Mouse (Mus musculus): ENCODE data around the gene Plac1. TPM values are rescaled to one million over a fixed set of nuclear protein-coding genes. Genes with fewer than 3 reads are reported as not detected.

Plac1 gene
- polyA plus RNA-seq, 1 experiment, result not detected

DNA sequence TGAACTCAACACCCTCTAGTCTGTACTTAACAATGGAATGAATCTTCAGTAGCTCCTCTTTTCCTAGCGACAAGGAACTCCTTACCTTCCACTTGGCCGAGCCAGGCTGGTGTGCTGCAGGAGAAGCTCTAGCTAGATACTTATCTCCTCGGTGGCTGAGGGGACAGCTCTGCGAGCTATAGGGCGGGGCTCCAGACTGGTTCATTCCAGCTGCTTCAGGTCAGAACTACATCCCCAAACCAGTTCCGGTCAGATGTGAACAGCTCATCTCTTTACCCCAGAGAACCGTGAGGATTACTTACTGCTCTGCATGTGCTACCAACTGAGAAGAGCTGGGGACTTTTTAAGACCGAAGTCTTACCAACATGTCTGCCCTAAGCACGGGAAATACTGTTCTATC is 26.3 kb upstream of the Plac1 start:
- Histone ChIP-seq H3K27ac (ENCODE audit: insufficient read depth, low read length) (no peak overlapping the region), H3K27me3 (ENCODE audit: control insufficient read depth, insufficient read depth, low read length) (no peaks in the 10 kb centered on the region), H3K4me3 (ENCODE audit: extremely low read depth, insufficient read depth, insufficient read length) (no peak overlapping the region), H3K4me1 (ENCODE audit: control insufficient read depth, insufficient read depth, insufficient read length) (0 out of 2 replicates have a peak, but pooled peaks cover 4% of the 10 kb centered on the region), H3K36me3 (ENCODE audit: control insufficient read depth, insufficient read depth, low read length) (no peaks in the 10 kb centered on the region)
- TF ChIP-seq CTCF (IDR thresholded peaks at IDR 0.05; ENCODE audit: extremely low read depth, insufficient read depth, insufficient read length, insufficient replicate concordance), result no peak
- no peak for TF ChIP-seq POLR2A (IDR thresholded peaks at IDR 0.05; ENCODE audit: low read depth, low read length)
- DNase-seq (ENCODE audit: low read depth in 1 of 2, low spot score in 2 of 2), result no peak
- WGBS, result 78% methylated on average over 9 of the region's 9 CpGs

DNA sequence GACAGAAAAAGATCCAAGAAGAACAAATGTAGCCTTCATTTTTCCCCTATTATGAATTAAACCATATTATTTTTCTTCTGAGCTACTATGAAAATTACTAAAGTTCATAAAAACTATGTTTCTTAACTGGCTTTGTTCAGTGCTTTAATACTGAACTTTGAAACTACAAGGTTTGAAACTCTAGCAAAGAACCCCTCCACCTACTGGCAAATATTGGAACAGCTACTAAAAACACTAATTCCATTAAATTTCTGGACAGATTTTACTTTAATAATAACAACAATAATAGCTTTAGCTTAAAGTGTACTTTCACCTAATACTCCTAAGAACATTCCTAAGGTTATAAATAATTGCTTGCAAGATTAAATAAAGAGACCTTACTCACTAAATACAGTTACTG is 15.3 kb upstream of the Plac1 start:
- TF ChIP-seq POLR2A (IDR thresholded peaks at IDR 0.05; ENCODE audit: low read depth, low read length) (no peak), CTCF (IDR thresholded peaks at IDR 0.05; ENCODE audit: extremely low read depth, insufficient read depth, insufficient read length, insufficient replicate concordance) (no peak)
- no peaks in the 10 kb centered on the region for H3K27me3 ChIP-seq (ENCODE audit: control insufficient read depth, insufficient read depth, low read length)
- H3K4me3 ChIP-seq (ENCODE audit: extremely low read depth, insufficient read depth, insufficient read length), result no peak overlapping the region
- no peaks in the 10 kb centered on the region for H3K4me1 ChIP-seq (ENCODE audit: control insufficient read depth, insufficient read depth, insufficient read length)
- no peak overlapping the region for H3K27ac ChIP-seq (ENCODE audit: insufficient read depth, low read length)
- no peak for DNase-seq (ENCODE audit: low read depth in 1 of 2, low spot score in 2 of 2)
- no peaks in the 10 kb centered on the region; the same call in 1 of the 2 replicates for H3K36me3 ChIP-seq (ENCODE audit: control insufficient read depth, insufficient read depth, low read length)

DNA sequence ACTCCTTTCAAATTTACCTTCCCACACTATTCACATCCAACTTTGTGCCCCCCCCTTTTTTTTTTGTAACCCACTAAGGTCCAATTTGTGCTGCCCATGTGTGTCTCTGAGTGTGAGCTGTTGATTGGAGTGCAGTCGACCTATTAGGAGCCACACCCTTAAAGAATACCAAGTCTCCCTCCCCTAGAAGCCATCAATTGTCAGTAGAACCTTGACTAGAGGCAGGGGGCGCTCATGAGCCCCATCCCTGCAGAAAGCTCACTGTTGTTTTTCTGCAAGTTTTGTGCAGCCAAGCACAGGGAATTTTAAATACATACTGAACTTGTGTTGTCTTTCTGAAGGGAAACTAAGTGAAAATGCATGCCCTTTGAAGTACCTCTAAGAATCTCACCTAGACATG is 1.9 kb downstream of the Plac1 start:
- Histone ChIP-seq H3K4me3 (ENCODE audit: extremely low read depth, insufficient read depth, insufficient read length) (no peak overlapping the region), H3K4me1 (ENCODE audit: control insufficient read depth, insufficient read depth, insufficient read length) (no peaks in the 10 kb centered on the region), H3K36me3 (ENCODE audit: control insufficient read depth, insufficient read depth, low read length) (no peaks in the 10 kb centered on the region), H3K27me3 (ENCODE audit: control insufficient read depth, insufficient read depth, low read length) (no peaks in the 10 kb centered on the region), H3K27ac (ENCODE audit: insufficient read depth, low read length) (no peak overlapping the region)
- TF ChIP-seq CTCF (IDR thresholded peaks at IDR 0.05; ENCODE audit: extremely low read depth, insufficient read depth, insufficient read length, insufficient replicate concordance) (no peak), POLR2A (IDR thresholded peaks at IDR 0.05; ENCODE audit: low read depth, low read length) (no peak)
- 14% methylated on average over 2 of the region's 2 CpGs for WGBS
- DNase-seq (ENCODE audit: low read depth in 1 of 2, low spot score in 2 of 2), result no peak

DNA sequence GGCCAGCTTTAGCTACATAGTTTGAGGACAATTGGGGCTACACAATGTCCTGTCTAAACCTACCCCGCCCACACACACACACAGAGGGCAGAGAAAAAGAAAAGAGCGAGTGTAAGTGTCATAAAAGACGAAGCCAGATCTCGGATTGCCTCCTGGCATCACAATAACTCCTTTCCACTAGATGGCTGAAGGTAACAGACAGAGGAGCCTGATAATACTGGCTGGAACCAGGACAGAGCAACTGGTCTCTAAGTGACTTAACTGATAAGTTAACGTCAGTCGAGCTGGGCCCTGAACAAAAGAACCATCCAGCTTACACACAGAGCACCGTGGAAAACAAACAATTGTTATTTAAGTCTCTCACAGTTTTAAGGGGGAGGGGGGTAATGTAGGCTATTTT is 3.5 kb downstream of the Plac1 start:
- 77% methylated on average over 7 of the region's 7 CpGs for WGBS
- no peak for DNase-seq (ENCODE audit: low read depth in 1 of 2, low spot score in 2 of 2)
- Histone ChIP-seq H3K27ac (ENCODE audit: insufficient read depth, low read length) (no peak overlapping the region), H3K27me3 (ENCODE audit: control insufficient read depth, insufficient read depth, low read length) (no peaks in the 10 kb centered on the region), H3K36me3 (ENCODE audit: control insufficient read depth, insufficient read depth, low read length) (no peaks in the 10 kb centered on the region), H3K4me1 (ENCODE audit: control insufficient read depth, insufficient read depth, insufficient read length) (no peaks in the 10 kb centered on the region), H3K4me3 (ENCODE audit: extremely low read depth, insufficient read depth, insufficient read length) (no peak overlapping the region)
- TF ChIP-seq CTCF (IDR thresholded peaks at IDR 0.05; ENCODE audit: extremely low read depth, insufficient read depth, insufficient read length, insufficient replicate concordance) (no peak), POLR2A (IDR thresholded peaks at IDR 0.05; ENCODE audit: low read depth, low read length) (no peak)

DNA sequence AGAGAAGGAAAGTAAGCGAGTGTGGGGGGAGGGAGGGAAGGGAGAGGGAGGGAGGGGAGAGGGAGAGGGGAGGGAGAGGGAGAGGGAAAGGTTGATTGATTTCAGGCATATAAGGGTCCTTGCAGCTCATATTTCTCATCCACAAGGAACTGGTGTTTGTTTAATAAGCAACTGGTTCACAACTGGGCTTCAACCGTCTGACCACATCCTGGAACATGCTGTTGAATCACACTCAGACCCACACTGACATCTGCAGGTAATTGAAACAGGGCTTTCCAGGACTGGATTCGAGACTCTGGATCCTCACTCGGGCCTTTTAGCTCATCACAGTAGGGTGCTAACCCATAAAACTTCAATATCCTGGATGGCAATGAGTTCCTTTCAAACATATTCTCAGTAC is 6.2 kb downstream of the Plac1 start:
- H3K36me3 ChIP-seq (ENCODE audit: control insufficient read depth, insufficient read depth, low read length), result no peaks in the 10 kb centered on the region
- H3K4me3 ChIP-seq (ENCODE audit: extremely low read depth, insufficient read depth, insufficient read length), result no peak overlapping the region
- H3K27ac ChIP-seq (ENCODE audit: insufficient read depth, low read length), result no peak overlapping the region
- no peak for TF ChIP-seq CTCF (IDR thresholded peaks at IDR 0.05; ENCODE audit: extremely low read depth, insufficient read depth, insufficient read length, insufficient replicate concordance)
- TF ChIP-seq POLR2A (IDR thresholded peaks at IDR 0.05; ENCODE audit: low read depth, low read length), result no peak
- H3K27me3 ChIP-seq (ENCODE audit: control insufficient read depth, insufficient read depth, low read length), result no peaks in the 10 kb centered on the region
- H3K4me1 ChIP-seq (ENCODE audit: control insufficient read depth, insufficient read depth, insufficient read length), result no peaks in the 10 kb centered on the region
- 39% methylated on average over 4 of the region's 4 CpGs for WGBS
- DNase-seq (ENCODE audit: low read depth in 1 of 2, low spot score in 2 of 2), result no peak

DNA sequence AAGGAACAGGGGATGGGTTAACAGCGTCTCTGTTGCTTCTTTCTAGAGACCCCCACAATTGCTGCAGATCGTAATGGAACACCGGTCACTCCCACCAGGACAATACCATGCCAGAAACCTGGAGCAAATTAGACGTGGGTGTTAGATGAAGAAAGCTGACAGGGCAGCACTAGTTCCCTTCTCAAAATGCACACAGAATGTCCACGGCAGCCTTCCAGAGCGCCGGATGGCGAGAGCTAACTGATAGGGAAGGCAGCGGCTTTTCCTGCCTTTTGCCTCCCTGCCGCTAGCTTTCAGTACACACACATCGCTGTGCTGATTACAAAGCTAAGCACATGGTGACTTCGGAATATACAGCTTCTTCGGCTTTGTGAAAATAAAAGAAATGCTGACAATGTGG is 7.9 kb downstream of the Plac1 start:
- DNase-seq (ENCODE audit: low read depth in 1 of 2, low spot score in 2 of 2), result no peak
- Histone ChIP-seq H3K27ac (ENCODE audit: insufficient read depth, low read length) (no peak overlapping the region), H3K4me1 (ENCODE audit: control insufficient read depth, insufficient read depth, insufficient read length) (no peaks in the 10 kb centered on the region), H3K36me3 (ENCODE audit: control insufficient read depth, insufficient read depth, low read length) (no peaks in the 10 kb centered on the region), H3K27me3 (ENCODE audit: control insufficient read depth, insufficient read depth, low read length) (no peaks in the 10 kb centered on the region), H3K4me3 (ENCODE audit: extremely low read depth, insufficient read depth, insufficient read length) (no peak overlapping the region)
- 43% methylated on average over 13 of the region's 13 CpGs for WGBS
- TF ChIP-seq CTCF (IDR thresholded peaks at IDR 0.05; ENCODE audit: extremely low read depth, insufficient read depth, insufficient read length, insufficient replicate concordance) (no peak), POLR2A (IDR thresholded peaks at IDR 0.05; ENCODE audit: low read depth, low read length) (no peak)

DNA sequence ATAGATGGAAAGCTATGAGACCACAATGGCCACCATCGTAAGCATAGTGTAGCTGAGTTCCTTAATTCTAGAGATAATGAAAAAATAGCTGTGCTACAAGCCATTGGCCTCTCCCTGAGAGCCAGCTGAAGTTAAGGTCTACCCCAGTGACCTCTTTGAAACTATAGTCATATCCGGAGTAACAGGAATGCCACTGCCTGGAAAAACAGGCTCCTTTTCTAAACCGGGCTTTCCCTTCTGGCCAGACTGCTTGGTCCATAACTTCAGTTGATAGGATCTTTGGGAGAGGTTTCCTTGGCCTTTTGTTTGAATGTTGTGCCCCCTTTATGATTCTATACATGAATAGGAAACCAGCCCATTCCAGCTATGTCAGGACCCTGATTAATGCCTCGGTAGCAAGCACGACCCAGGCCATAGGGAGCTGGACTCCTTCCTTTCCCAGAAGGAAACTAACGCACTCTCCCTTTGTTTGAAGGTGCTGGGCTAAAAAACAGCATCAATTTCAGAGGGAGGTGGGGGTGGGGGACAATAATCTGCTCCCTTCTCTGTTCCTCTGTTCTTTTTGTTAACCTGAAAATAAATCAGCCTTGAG is 15.5 kb downstream of the Plac1 start:
- no peak overlapping the region for H3K27ac ChIP-seq (ENCODE audit: insufficient read depth, low read length)
- no peaks in the 10 kb centered on the region for H3K27me3 ChIP-seq (ENCODE audit: control insufficient read depth, insufficient read depth, low read length)
- H3K4me1 ChIP-seq (ENCODE audit: control insufficient read depth, insufficient read depth, insufficient read length), result no peaks in the 10 kb centered on the region
- DNase-seq (ENCODE audit: low read depth in 1 of 2, low spot score in 2 of 2), result no peak
- TF ChIP-seq CTCF (IDR thresholded peaks at IDR 0.05; ENCODE audit: extremely low read depth, insufficient read depth, insufficient read length, insufficient replicate concordance) (no peak), POLR2A (IDR thresholded peaks at IDR 0.05; ENCODE audit: low read depth, low read length) (no peak)
- no peak overlapping the region for H3K4me3 ChIP-seq (ENCODE audit: extremely low read depth, insufficient read depth, insufficient read length)
- no peaks in the 10 kb centered on the region for H3K36me3 ChIP-seq (ENCODE audit: control insufficient read depth, insufficient read depth, low read length)
- 80% methylated on average over 6 of the region's 6 CpGs for WGBS

Data from spleen, adult 2 months (tissue).